Mouse (Mus musculus): Measurements from ENCODE around the gene Peg10.

DNA sequence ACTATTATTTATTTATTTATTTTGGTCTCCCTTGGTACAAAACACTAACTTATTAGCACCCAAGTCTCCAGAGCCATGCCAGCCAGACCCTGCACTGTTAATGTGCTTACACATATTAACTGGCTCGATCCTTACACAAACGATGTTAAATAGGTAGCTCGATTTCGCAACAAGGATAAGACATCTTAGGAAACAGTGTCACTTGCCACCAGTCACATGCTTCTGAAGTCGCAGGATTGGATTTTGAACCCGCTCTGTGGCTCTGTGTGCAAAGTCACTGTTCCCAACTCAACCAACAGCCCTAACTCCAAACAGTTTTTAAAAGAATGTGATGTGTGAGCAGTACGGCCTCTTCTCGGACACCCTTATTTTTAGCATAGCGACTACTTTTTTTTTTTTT is 10.7 kb upstream of the Peg10 start:
- no peak for TF ChIP-seq CTCF (IDR thresholded peaks at IDR 0.05; ENCODE audit: low read depth, low read length)
- no peak for TF ChIP-seq POLR2A (IDR thresholded peaks at IDR 0.05; ENCODE audit: insufficient read depth, low read length)
- no peak for TF ChIP-seq EP300 (IDR thresholded peaks at IDR 0.05; ENCODE audit: insufficient read depth, low read depth, low read length)

Data from ES-Bruce4 (cell line).